Mouse (Mus musculus) liver, adult 2 months (tissue): ENCODE data around the gene Gm8773.

Source experiments
- CTCF ChIP-seq: fragments of 200-500 bp; IDR thresholded peaks from 2 replicates; pipeline ENCODE4 v1.5.1; 2011; ENCODE audit warnings: low read depth, low read length, control low read depth
- POLR2A ChIP-seq: fragments of 200-500 bp; IDR thresholded peaks from 2 replicates; pipeline ENCODE4 v1.6.1; 2011; ENCODE audit warnings: low read length, control low read depth; ENCODE audit not compliant: insufficient read depth; ENCODE audit errors: extremely low read depth

GRCm38 (mm10) chr5:5587686-5588085 is 14.1 kb downstream of the Gm8773 start:
- TF ChIP-seq POLR2A (no peak), CTCF (no peak)
